Mouse (Mus musculus) hindbrain, embryonic 16.5 days (tissue): ENCODE results near the gene Cnn2. TPM values are rescaled to one million over a fixed set of nuclear protein-coding genes. Genes with fewer than 3 reads are reported as not detected.
"Not testable (repeated sequence)": the region's sequence is repeated elsewhere in the genome, so short reads cannot be mapped to it uniquely, and the experiment has no call there.

Experiments
- ATAC-seq: fragments of 200-750 bp; cut with Nextera tagmentation; 2 replicates; pipeline ENCODE4 v1.8.0; 2017; ENCODE audit warnings: moderate TSS enrichment, moderate library complexity
- H3K27ac ChIP-seq: fragments of 300-500 bp; sonication (generic); 2 replicates; pipeline ENCODE4 v1.5.1; 2014; ENCODE audit warnings: low read depth, mild to moderate bottlenecking, control low read depth, low read length, moderate library complexity
- H3K27me3 ChIP-seq: fragments of 300-500 bp; sonication (generic); replicated peaks from 2 replicates; pipeline ENCODE4 v1.6.1; 2014; ENCODE audit warnings: low read length; ENCODE audit not compliant: control insufficient read depth, insufficient read depth
- H3K36me3 ChIP-seq: fragments of 300-500 bp; sonication (generic); 2 replicates; pipeline ENCODE4 v1.6.1; 2014; ENCODE audit warnings: mild to moderate bottlenecking, low read length, moderate library complexity, mixed read lengths; ENCODE audit not compliant: control insufficient read depth, insufficient read depth
- H3K4me1 ChIP-seq: fragments of 300-500 bp; sonication (generic); 2 replicates; pipeline ENCODE4 v1.6.1; 2014; ENCODE audit warnings: low read depth, low read length; ENCODE audit not compliant: control insufficient read depth, insufficient read depth
- H3K4me2 ChIP-seq: fragments of 300-500 bp; sonication (generic); 2 replicates; pipeline ENCODE4 v1.6.1; 2014; ENCODE audit warnings: mild to moderate bottlenecking, low read length, control low read depth, moderate library complexity
- H3K4me3 ChIP-seq: fragments of 300-500 bp; sonication (generic); 2 replicates; pipeline ENCODE4 v1.5.1; 2014; ENCODE audit warnings: mild to moderate bottlenecking, low read length, control low read depth, moderate library complexity
- H3K9ac ChIP-seq: fragments of 300-500 bp; sonication (generic); 2 replicates; pipeline ENCODE4 v1.6.1; 2014; ENCODE audit warnings: low read depth, mild to moderate bottlenecking, control low read depth, low read length, moderate library complexity
- H3K9me3 ChIP-seq: fragments of 300-500 bp; sonication (generic); 2 replicates; pipeline ENCODE4 v1.6.1; 2014; ENCODE audit warnings: mild to moderate bottlenecking, low read length, moderate library complexity; ENCODE audit not compliant: control insufficient read depth
- WGBS: fragments of 180-500 bp; shearing (Covaris S2); extraction: QIAGEN DNeasy Blood & Tissue Kit; methylation state at CpG from one replicate; pipeline ENCODE4 v1.1.7; 2014; 5-methylcytosine and 5-hydroxymethylcytosine counted together
- polyA plus RNA-seq: library from polyadenylated mRNA; unstranded; fragments of >200 nt; fragmentation: Nextera tagmentation; extraction: Ambion mirVana; gene quantifications from 2 replicates; pipeline ENCODE4 v1.2.1, GENCODE M21; 2015

The Cnn2 gene
- polyA plus RNA-seq, 1 experiment from 2014 or later: 30.5 TPM

DNA sequence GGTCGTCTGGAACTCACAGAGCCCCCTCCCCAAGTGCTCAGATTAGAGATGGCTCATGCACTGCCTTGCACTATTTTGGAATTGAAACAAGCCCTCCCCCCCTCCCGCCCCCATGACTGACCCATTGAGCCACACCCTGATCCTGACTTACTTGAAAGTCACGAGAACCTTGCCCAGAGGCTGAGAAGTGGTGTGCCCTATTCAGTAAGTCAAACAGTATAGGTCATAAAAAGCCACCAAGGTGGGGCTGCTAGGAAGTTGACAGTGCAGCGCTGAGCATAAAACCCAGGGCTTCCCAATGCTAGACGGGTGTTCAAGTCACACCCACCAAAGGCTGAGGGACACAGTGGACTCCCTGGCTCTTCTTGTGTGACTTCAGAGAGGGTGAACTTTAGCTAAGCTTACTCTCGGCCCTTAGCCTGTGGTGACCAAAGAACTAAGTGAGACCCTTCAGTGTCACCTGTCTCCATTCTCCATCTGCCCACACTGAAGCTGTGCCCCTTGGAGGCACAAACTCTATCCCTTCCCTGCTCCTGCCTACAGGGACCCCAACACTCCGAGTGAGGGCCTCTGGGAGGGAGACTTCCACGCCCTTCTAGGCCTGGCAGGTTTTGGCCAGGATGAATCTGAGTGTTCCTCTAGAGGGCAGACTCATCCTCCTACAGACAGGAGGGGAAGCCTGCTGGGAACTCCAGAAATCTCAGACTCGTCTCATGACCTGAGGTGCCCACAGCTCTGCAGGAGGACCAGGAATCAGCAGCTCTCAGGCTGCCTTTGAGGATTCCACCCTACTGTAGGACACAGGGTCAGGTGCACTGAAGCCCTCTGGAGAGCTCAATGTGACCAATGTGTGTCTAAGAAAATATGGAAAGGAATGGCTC is 45.4 kb downstream of the Cnn2 start:
- no peak for ATAC-seq
- H3K4me2 ChIP-seq: no peak overlapping the region
- H3K36me3 ChIP-seq: peaks cover 25% of the 10 kb centered on the region
- 56% methylated on average over 9 of the region's 9 CpGs for WGBS
- peaks cover 11% of the 10 kb centered on the region for H3K4me1 ChIP-seq
- no peaks in the 10 kb centered on the region for H3K27me3 ChIP-seq
- no peaks in the 10 kb centered on the region for H3K9me3 ChIP-seq
- no peak overlapping the region for H3K4me3 ChIP-seq
- H3K9ac ChIP-seq: no peak overlapping the region
- no peak overlapping the region for H3K27ac ChIP-seq

DNA sequence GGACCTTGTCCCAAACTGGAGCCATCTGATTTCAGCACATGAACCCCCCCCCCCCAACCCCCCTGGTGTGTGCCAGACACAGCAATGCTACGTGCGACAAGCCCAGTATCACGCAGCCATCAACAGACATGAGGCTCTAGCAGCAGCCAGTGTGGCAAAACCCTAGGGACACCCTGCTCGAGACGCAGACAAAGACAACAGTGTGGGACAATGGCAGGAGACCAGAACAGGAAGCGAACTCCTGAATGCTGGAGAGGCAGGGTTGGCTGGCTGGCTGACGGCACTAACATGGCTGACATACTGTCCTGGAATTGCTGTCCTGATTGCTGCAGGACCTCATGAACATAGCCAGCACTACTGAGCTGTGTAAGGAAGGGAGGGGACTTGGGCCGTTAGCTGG is 46.8 kb downstream of the Cnn2 start:
- Histone ChIP-seq H3K27ac (no peak overlapping the region), H3K4me1 (peaks cover 14% of the 10 kb centered on the region), H3K4me2 (no peak overlapping the region), H3K9ac (no peak overlapping the region), H3K9me3 (no peaks in the 10 kb centered on the region), H3K36me3 (peaks cover 25% of the 10 kb centered on the region), H3K4me3 (no peak overlapping the region), H3K27me3 (no peaks in the 10 kb centered on the region)
- no peak for ATAC-seq
- WGBS: 69% methylated on average over 8 of the region's 8 CpGs

DNA sequence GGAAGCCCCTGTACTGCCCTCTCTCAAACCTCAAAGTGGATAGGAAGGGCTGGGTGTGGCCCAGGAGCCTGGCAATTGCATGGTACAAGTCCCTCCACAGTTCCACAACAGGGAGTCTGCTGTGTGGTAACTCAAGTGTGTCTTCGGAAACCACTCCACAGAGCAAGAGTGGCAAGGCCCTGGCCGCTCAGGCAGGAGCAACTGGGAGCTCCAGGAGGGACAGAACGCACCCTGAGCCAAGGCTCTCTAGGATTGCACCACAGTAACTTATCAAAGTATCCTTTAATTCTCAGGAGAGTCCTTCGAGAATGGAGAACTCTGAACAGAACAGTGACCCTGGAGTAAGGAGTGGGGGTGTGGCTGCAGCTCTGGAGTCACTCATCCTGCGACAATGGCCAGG is 47.3 kb downstream of the Cnn2 start:
- H3K27me3 ChIP-seq: no peaks in the 10 kb centered on the region
- H3K27ac ChIP-seq: no peak overlapping the region
- H3K4me3 ChIP-seq: no peak overlapping the region
- WGBS: 95% methylated on average over 5 of the region's 5 CpGs
- H3K36me3 ChIP-seq: peaks cover 25% of the 10 kb centered on the region
- ATAC-seq: no peak
- peaks cover 14% of the 10 kb centered on the region for H3K4me1 ChIP-seq
- no peak overlapping the region for H3K9ac ChIP-seq
- H3K4me2 ChIP-seq: no peak overlapping the region
- no peaks in the 10 kb centered on the region for H3K9me3 ChIP-seq

DNA sequence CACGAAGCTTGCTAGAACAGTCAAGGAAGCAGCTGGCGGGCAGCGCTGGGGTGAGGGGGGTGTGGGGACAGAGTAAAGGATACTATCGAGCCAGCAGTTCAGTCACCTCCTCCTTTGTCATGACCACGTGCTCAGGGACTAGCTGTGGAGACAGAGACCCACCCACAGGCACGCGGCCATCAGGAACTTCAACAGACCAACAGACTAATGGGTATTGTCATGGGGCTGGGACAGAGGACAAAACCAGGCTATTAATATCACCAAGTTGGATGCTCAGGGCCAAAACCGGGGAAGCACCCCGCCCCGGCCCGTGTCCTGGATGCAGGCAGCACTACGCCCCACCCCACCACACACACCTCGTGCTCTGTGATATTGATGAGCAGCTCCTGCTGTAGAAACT is 48.4 kb downstream of the Cnn2 start:
- Histone ChIP-seq H3K4me2 (no peak overlapping the region), H3K27me3 (no peaks in the 10 kb centered on the region), H3K9me3 (no peaks in the 10 kb centered on the region), H3K4me1 (peaks cover 14% of the 10 kb centered on the region), H3K9ac (no peak overlapping the region), H3K36me3 (peaks cover 25% of the 10 kb centered on the region), H3K27ac (no peak overlapping the region), H3K4me3 (no peak overlapping the region)
- WGBS: 94% methylated on average over 13 of the region's 13 CpGs
- no peak for ATAC-seq

DNA sequence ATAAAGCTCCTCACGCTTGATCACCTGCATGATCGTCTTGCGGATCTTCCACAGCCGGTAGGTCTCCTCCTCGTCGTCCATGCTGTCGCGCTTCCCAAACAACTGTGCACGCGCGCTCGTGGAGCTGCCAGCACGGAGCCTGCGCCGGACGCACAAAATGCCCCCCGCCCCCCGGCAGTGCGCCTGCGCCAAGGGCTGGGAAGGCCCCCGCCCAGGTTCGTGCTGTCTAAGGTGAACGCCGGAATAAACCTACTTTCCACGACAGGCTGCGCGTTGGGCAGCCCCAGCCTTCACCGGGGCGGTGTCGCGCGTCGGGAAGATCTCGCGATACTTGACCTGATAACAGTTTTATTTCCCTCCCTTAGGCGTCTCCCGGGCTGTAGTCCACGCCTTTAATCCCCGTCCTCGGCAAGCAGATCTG is 51.2 kb downstream of the Cnn2 start, which contains the start of gene Polr2e:
Gene Polr2e, minus strand, starts transcription at position 237 of the 421 bp plus-strand sequence.
- H3K9me3 ChIP-seq: no peaks in the 10 kb centered on the region
- peaks cover 25% of the 10 kb centered on the region for H3K36me3 ChIP-seq
- peak within 1 kb of the TSS; percentile 76 for H3K4me3 ChIP-seq
- WGBS: under 1% methylated on average over 40 of the region's 40 CpGs
- peak; percentile 99 for ATAC-seq
- peak within 1 kb of the TSS; percentile 66 for H3K27ac ChIP-seq
- no peaks in the 10 kb centered on the region for H3K27me3 ChIP-seq
- peak within 1 kb of the TSS; percentile 90 for H3K4me2 ChIP-seq
- peak within 1 kb of the TSS; percentile 79 for H3K9ac ChIP-seq
- H3K4me1 ChIP-seq: peaks cover 14% of the 10 kb centered on the region

DNA sequence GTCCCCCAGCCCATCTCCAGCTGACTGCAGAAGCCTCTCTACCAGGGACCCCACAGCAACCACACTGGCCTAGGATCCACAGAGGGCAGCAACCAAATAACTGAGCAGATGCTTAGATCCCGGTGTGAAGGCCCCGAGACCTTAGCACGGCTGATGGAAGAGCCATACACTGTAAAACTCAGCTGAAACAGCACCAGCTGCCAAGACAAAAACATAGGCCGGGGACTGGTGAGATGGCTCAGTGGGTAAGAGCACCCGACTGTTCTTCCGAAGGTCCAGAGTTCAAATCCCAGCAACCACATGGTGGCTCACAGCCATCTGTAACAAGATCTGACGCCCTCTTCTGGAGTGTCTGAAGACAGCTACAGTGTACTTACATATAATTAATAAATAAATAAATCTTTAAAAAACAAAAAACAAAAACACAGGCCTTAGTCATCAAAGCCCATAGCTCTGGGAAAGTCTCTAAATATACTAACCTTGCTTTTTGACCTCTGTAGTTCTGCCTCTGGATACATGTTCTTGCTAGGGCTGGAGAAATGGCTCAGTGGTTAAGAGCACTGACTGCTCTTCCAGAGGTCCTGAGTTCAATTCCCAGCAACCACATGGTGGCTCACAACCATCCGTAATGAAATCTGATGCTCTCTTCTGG is 53.2 kb downstream of the Cnn2 start:
- not testable (repeated sequence) for H3K4me3 ChIP-seq, H3K4me2 ChIP-seq, H3K9ac ChIP-seq, H3K27ac ChIP-seq, H3K9me3 ChIP-seq, ATAC-seq, H3K27me3 ChIP-seq, H3K36me3 ChIP-seq
- 90% methylated on average over 8 of the region's 8 CpGs for WGBS
- H3K4me1 ChIP-seq: peaks cover 14% of the 10 kb centered on the region

DNA sequence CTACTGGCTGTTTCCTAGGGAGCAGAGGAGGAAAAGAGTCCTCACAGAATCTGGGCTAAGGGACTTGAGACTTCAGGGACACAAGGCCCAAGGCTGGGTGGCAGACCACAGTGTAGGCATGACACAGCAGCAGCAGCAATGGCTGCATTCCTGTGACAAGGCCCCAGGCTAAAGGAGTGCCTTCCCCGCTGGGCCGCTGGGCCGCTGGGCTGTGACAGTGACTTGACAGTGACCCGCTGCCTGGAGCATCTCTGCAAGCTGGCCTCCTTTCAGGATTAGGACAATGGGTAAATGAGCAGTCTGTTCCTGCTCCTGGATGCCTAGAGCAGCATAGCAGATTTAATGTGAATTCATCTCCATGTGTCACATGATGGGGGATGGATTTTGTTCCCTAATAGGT is 55.7 kb downstream of the Cnn2 start:
- no peaks in the 10 kb centered on the region; the same call in 1 of the 2 replicates for H3K4me1 ChIP-seq
- H3K27me3 ChIP-seq: no peaks in the 10 kb centered on the region
- WGBS: 32% methylated on average over 4 of the region's 4 CpGs
- ATAC-seq: no peak
- H3K4me3 ChIP-seq: no peak overlapping the region
- no peaks in the 10 kb centered on the region for H3K9me3 ChIP-seq
- H3K4me2 ChIP-seq: no peak overlapping the region
- no peak overlapping the region for H3K9ac ChIP-seq
- no peaks in the 10 kb centered on the region for H3K36me3 ChIP-seq
- H3K27ac ChIP-seq: peak overlapping the region; percentile 51; the same call in 1 of the 2 replicates

DNA sequence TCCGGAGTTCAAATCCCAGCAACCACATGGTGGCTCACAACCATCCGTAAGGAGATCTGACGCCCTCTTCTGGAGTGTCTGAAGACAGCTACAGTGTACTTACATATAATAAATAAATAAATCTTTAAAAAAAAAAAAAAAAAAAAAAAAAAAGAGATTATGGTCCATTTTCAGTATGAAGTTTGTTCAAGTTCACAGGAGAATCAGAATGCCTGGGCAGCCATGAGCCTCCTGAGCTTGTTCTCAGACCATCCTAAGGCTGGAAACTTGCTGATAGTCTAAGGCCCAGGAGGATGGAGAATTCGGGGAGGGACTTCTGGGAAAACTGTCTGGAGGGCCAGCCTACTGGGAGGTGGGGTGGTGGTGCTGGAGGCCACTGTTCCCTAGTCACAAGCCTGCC is 57.0 kb downstream of the Cnn2 start:
- H3K9me3 ChIP-seq: not testable (repeated sequence)
- WGBS: 89% methylated on average over 2 of the region's 4 CpGs

More for the DNA sequence above, 57.0 kb downstream of the Cnn2 start:
- H3K36me3 ChIP-seq, H3K4me2 ChIP-seq, H3K4me1 ChIP-seq, H3K27me3 ChIP-seq, H3K4me3 ChIP-seq, H3K27ac ChIP-seq, ATAC-seq, H3K9ac ChIP-seq: not testable (repeated sequence)
